Mouse (Mus musculus) bone marrow macrophage, adult 2 months (primary cell): Measurements from ENCODE around the gene Elmo1. TPM values are rescaled to one million over a fixed set of nuclear protein-coding genes. Genes with fewer than 3 reads are reported as not detected.

Source experiments
- H3K27ac ChIP-seq: 2 replicates; pipeline ENCODE4 v1.5.1; 2012; ENCODE audit warnings: low read depth, low read length; ENCODE audit not compliant: insufficient read depth
- H3K4me1 ChIP-seq: 2 replicates; pipeline ENCODE4 v1.6.1; 2012; ENCODE audit warnings: low read length; ENCODE audit not compliant: control insufficient read depth, insufficient read depth
- H3K4me3 ChIP-seq: 2 replicates; pipeline ENCODE4 v1.5.1; 2012; ENCODE audit warnings: mild to moderate bottlenecking, low read length, moderate library complexity; ENCODE audit not compliant: insufficient read depth
- CTCF ChIP-seq: IDR thresholded peaks from 2 replicates; pipeline ENCODE4 v1.5.1; 2012; ENCODE audit warnings: low read depth, mild to moderate bottlenecking, low read length, moderate library complexity
- POLR2A ChIP-seq: IDR thresholded peaks from 2 replicates; pipeline ENCODE4 v1.6.1; 2012; ENCODE audit warnings: mild to moderate bottlenecking, low read depth, low read length, borderline replicate concordance
- polyA plus RNA-seq: library from polyadenylated mRNA; stranded (reverse); fragments of >200 nt; gene quantifications from 2 replicates; pipeline ENCODE4 v1.2.4, GENCODE M21; 2012; ENCODE audit not compliant: missing spikeins, insufficient read depth, insufficient read length

Elmo1 gene
- polyA plus RNA-seq, 1 experiment: 60.9 TPM

GRCm38 (mm10) chr13:20521492-20521891 is 431.1 kb downstream of the Elmo1 start:
- H3K4me1 ChIP-seq: peaks cover 26% of the 10 kb centered on the region
- TF ChIP-seq CTCF (no peak), POLR2A (no peak)
- H3K27ac ChIP-seq: no peak overlapping the region
- H3K4me3 ChIP-seq: no peak overlapping the region

GRCm38 (mm10) chr13:20523671-20524070 is 433.3 kb downstream of the Elmo1 start:
- Histone ChIP-seq H3K4me1 (peaks cover 13% of the 10 kb centered on the region), H3K4me3 (no peak overlapping the region), H3K27ac (no peak overlapping the region)
- no peak for TF ChIP-seq POLR2A
- no peak for TF ChIP-seq CTCF

GRCm38 (mm10) chr13:20525844-20526243 is 435.4 kb downstream of the Elmo1 start:
- TF ChIP-seq CTCF: no peak
- no peak for TF ChIP-seq POLR2A
- Histone ChIP-seq H3K27ac (no peak overlapping the region), H3K4me1 (peaks cover 12% of the 10 kb centered on the region), H3K4me3 (no peak overlapping the region)

GRCm38 (mm10) chr13:20537053-20537452 is 446.7 kb downstream of the Elmo1 start:
- Histone ChIP-seq H3K27ac (no peak overlapping the region), H3K4me3 (no peak overlapping the region), H3K4me1 (no peaks in the 10 kb centered on the region)
- TF ChIP-seq CTCF (no peak), POLR2A (no peak)

GRCm38 (mm10) chr13:20537487-20537886 is 447.1 kb downstream of the Elmo1 start:
- TF ChIP-seq CTCF (no peak), POLR2A (no peak)
- Histone ChIP-seq H3K4me1 (no peaks in the 10 kb centered on the region), H3K27ac (no peak overlapping the region), H3K4me3 (no peak overlapping the region)

GRCm38 (mm10) chr13:20538216-20539070 is 448.0 kb downstream of the Elmo1 start:
- H3K4me3 ChIP-seq: no peak overlapping the region
- H3K4me1 ChIP-seq: no peaks in the 10 kb centered on the region
- no peak overlapping the region for H3K27ac ChIP-seq
- TF ChIP-seq POLR2A (no peak), CTCF (no peak)

GRCm38 (mm10) chr13:20539631-20540030 is 449.2 kb downstream of the Elmo1 start:
- Histone ChIP-seq H3K4me1 (no peaks in the 10 kb centered on the region), H3K4me3 (no peak overlapping the region), H3K27ac (no peak overlapping the region)
- TF ChIP-seq CTCF: no peak
- TF ChIP-seq POLR2A: no peak

GRCm38 (mm10) chr13:20546568-20547204 is 456.3 kb downstream of the Elmo1 start:
- TF ChIP-seq CTCF (no peak), POLR2A (no peak)
- Histone ChIP-seq H3K27ac (no peak overlapping the region), H3K4me3 (no peak overlapping the region), H3K4me1 (no peaks in the 10 kb centered on the region)

GRCm38 (mm10) chr13:20549983-20550382 is 459.6 kb downstream of the Elmo1 start:
- Histone ChIP-seq H3K4me3 (no peak overlapping the region), H3K4me1 (no peaks in the 10 kb centered on the region), H3K27ac (no peak overlapping the region)
- TF ChIP-seq CTCF (no peak), POLR2A (no peak)

GRCm38 (mm10) chr13:20551559-20551958 is 461.2 kb downstream of the Elmo1 start:
- TF ChIP-seq CTCF (no peak), POLR2A (no peak)
- Histone ChIP-seq H3K4me1 (no peaks in the 10 kb centered on the region), H3K4me3 (no peak overlapping the region), H3K27ac (no peak overlapping the region)
